Mouse (Mus musculus): ENCODE results near the gene Git2. TPM values are rescaled to one million over a fixed set of nuclear protein-coding genes. Genes with fewer than 3 reads are reported as not detected.

The Git2 gene
- polyA plus RNA-seq, 1 experiment from 2014 or later = 41.2 TPM

- Histone ChIP-seq H3K4me3 (ENCODE audit: low read depth, low read length) (no peak overlapping the region), H3K9ac (replicated peaks; ENCODE audit: low read depth, low read length) (no peak overlapping the region), H3K9me3 (ENCODE audit: control insufficient read depth, low read depth, low read length) (no peaks in the 10 kb centered on the region), H3K4me2 (replicated peaks; ENCODE audit: low read depth, low read length) (no peak overlapping the region), H3K27me3 (ENCODE audit: control insufficient read depth, insufficient read depth, low read length) (no peaks in the 10 kb centered on the region), H3K27ac (ENCODE audit: low read length) (no peak overlapping the region), H3K36me3 (ENCODE audit: control insufficient read depth, insufficient read depth, low read length) (peaks cover 20% of the 10 kb centered on the region), H3K4me1 (ENCODE audit: control insufficient read depth, insufficient read depth, low read length) (no peaks in the 10 kb centered on the region)
- no peak for ATAC-seq (ENCODE audit: insufficient number of reproducible peaks, insufficient read depth, low FRiP score, low read depth)
- 85% methylated on average over 8 of the region's 8 CpGs for WGBS
Observed at GRCm38 (mm10) chr5:114766686-114767085, 8.6 kb downstream of the Git2 start.

- H3K27ac ChIP-seq (ENCODE audit: low read length) = no peak overlapping the region
- H3K27me3 ChIP-seq (ENCODE audit: control insufficient read depth, insufficient read depth, low read length) = no peaks in the 10 kb centered on the region
- peaks cover 32% of the 10 kb centered on the region for H3K36me3 ChIP-seq (ENCODE audit: control insufficient read depth, insufficient read depth, low read length)
- H3K9me3 ChIP-seq (ENCODE audit: control insufficient read depth, low read depth, low read length) = no peaks in the 10 kb centered on the region
- no peak overlapping the region for H3K4me2 ChIP-seq (replicated peaks; ENCODE audit: low read depth, low read length)
- ATAC-seq (ENCODE audit: insufficient number of reproducible peaks, insufficient read depth, low FRiP score, low read depth) = no peak
- no peaks in the 10 kb centered on the region for H3K4me1 ChIP-seq (ENCODE audit: control insufficient read depth, insufficient read depth, low read length)
- no peak overlapping the region for H3K9ac ChIP-seq (replicated peaks; ENCODE audit: low read depth, low read length)
- no peak overlapping the region for H3K4me3 ChIP-seq (ENCODE audit: low read depth, low read length)
- WGBS = 91% methylated on average over 18 of the region's 18 CpGs
Observed at GRCm38 (mm10) chr5:114764812-114765735, 10.2 kb downstream of the Git2 start.

GRCm38 (mm10) chr5:114761980-114762379 is 13.3 kb downstream of the Git2 start:
- no peaks in the 10 kb centered on the region for H3K27me3 ChIP-seq (ENCODE audit: control insufficient read depth, insufficient read depth, low read length)
- no peaks in the 10 kb centered on the region for H3K9me3 ChIP-seq (ENCODE audit: control insufficient read depth, low read depth, low read length)
- no peaks in the 10 kb centered on the region for H3K4me1 ChIP-seq (ENCODE audit: control insufficient read depth, insufficient read depth, low read length)
- H3K27ac ChIP-seq (ENCODE audit: low read length) = no peak overlapping the region
- ATAC-seq (ENCODE audit: insufficient number of reproducible peaks, insufficient read depth, low FRiP score, low read depth) = no peak
- H3K4me2 ChIP-seq (replicated peaks; ENCODE audit: low read depth, low read length) = no peak overlapping the region
- no peak overlapping the region for H3K9ac ChIP-seq (replicated peaks; ENCODE audit: low read depth, low read length)
- 89% methylated on average over 8 of the region's 8 CpGs for WGBS
- H3K36me3 ChIP-seq (ENCODE audit: control insufficient read depth, insufficient read depth, low read length) = peaks cover 51% of the 10 kb centered on the region
- no peak overlapping the region for H3K4me3 ChIP-seq (ENCODE audit: low read depth, low read length)

- 91% methylated on average over 5 of the region's 5 CpGs for WGBS
- no peak overlapping the region for H3K9ac ChIP-seq (replicated peaks; ENCODE audit: low read depth, low read length)
- H3K36me3 ChIP-seq (ENCODE audit: control insufficient read depth, insufficient read depth, low read length) = peaks cover 46% of the 10 kb centered on the region
- H3K27me3 ChIP-seq (ENCODE audit: control insufficient read depth, insufficient read depth, low read length) = no peaks in the 10 kb centered on the region
- H3K9me3 ChIP-seq (ENCODE audit: control insufficient read depth, low read depth, low read length) = no peaks in the 10 kb centered on the region
- H3K4me1 ChIP-seq (ENCODE audit: control insufficient read depth, insufficient read depth, low read length) = no peaks in the 10 kb centered on the region
- H3K4me3 ChIP-seq (ENCODE audit: low read depth, low read length) = no peak overlapping the region
- H3K27ac ChIP-seq (ENCODE audit: low read length) = no peak overlapping the region
- no peak overlapping the region for H3K4me2 ChIP-seq (replicated peaks; ENCODE audit: low read depth, low read length)
- no peak for ATAC-seq (ENCODE audit: insufficient number of reproducible peaks, insufficient read depth, low FRiP score, low read depth)
Observed at GRCm38 (mm10) chr5:114759536-114760090, 15.7 kb downstream of the Git2 start.

- Histone ChIP-seq H3K36me3 (ENCODE audit: control insufficient read depth, insufficient read depth, low read length) (peaks cover 49% of the 10 kb centered on the region), H3K4me3 (ENCODE audit: low read depth, low read length) (no peak overlapping the region), H3K4me2 (replicated peaks; ENCODE audit: low read depth, low read length) (no peak overlapping the region), H3K9ac (replicated peaks; ENCODE audit: low read depth, low read length) (no peak overlapping the region), H3K9me3 (ENCODE audit: control insufficient read depth, low read depth, low read length) (no peaks in the 10 kb centered on the region), H3K4me1 (ENCODE audit: control insufficient read depth, insufficient read depth, low read length) (no peaks in the 10 kb centered on the region), H3K27me3 (ENCODE audit: control insufficient read depth, insufficient read depth, low read length) (no peaks in the 10 kb centered on the region), H3K27ac (ENCODE audit: low read length) (no peak overlapping the region)
- WGBS = 89% methylated on average over 12 of the region's 12 CpGs
- no peak for ATAC-seq (ENCODE audit: insufficient number of reproducible peaks, insufficient read depth, low FRiP score, low read depth)
Observed at GRCm38 (mm10) chr5:114753384-114753783, 21.9 kb downstream of the Git2 start.

- no peak for ATAC-seq (ENCODE audit: insufficient number of reproducible peaks, insufficient read depth, low FRiP score, low read depth)
- 77% methylated on average over 10 of the region's 10 CpGs for WGBS
Observed at GRCm38 (mm10) chr5:114752397-114752796, 22.9 kb downstream of the Git2 start.

GRCm38 (mm10) chr5:114750325-114750724 is 25.0 kb downstream of the Git2 start:
- Histone ChIP-seq H3K4me3 (ENCODE audit: low read depth, low read length) (no peak overlapping the region), H3K27ac (ENCODE audit: low read length) (no peak overlapping the region), H3K9me3 (ENCODE audit: control insufficient read depth, low read depth, low read length) (no peaks in the 10 kb centered on the region), H3K9ac (replicated peaks; ENCODE audit: low read depth, low read length) (no peak overlapping the region), H3K36me3 (ENCODE audit: control insufficient read depth, insufficient read depth, low read length) (peaks cover 47% of the 10 kb centered on the region), H3K27me3 (ENCODE audit: control insufficient read depth, insufficient read depth, low read length) (no peaks in the 10 kb centered on the region), H3K4me1 (ENCODE audit: control insufficient read depth, insufficient read depth, low read length) (no peaks in the 10 kb centered on the region), H3K4me2 (replicated peaks; ENCODE audit: low read depth, low read length) (no peak overlapping the region)
- WGBS = 95% methylated on average over 10 of the region's 10 CpGs
- ATAC-seq (ENCODE audit: insufficient number of reproducible peaks, insufficient read depth, low FRiP score, low read depth) = no peak

More at GRCm38 (mm10) chr5:114752397-114752796, 22.9 kb downstream of the Git2 start:
- no peak overlapping the region for H3K27ac ChIP-seq (ENCODE audit: low read length)
- peaks cover 51% of the 10 kb centered on the region for H3K36me3 ChIP-seq (ENCODE audit: control insufficient read depth, insufficient read depth, low read length)
- no peak overlapping the region for H3K9ac ChIP-seq (replicated peaks; ENCODE audit: low read depth, low read length)
- H3K27me3 ChIP-seq (ENCODE audit: control insufficient read depth, insufficient read depth, low read length) = no peaks in the 10 kb centered on the region
- H3K4me1 ChIP-seq (ENCODE audit: control insufficient read depth, insufficient read depth, low read length) = no peaks in the 10 kb centered on the region
- H3K4me3 ChIP-seq (ENCODE audit: low read depth, low read length) = no peak overlapping the region
- no peak overlapping the region for H3K4me2 ChIP-seq (replicated peaks; ENCODE audit: low read depth, low read length)
- H3K9me3 ChIP-seq (ENCODE audit: control insufficient read depth, low read depth, low read length) = no peaks in the 10 kb centered on the region

GRCm38 (mm10) chr5:114747521-114747920 is 27.8 kb downstream of the Git2 start:
- Histone ChIP-seq H3K4me3 (ENCODE audit: low read depth, low read length) (no peak overlapping the region), H3K9ac (replicated peaks; ENCODE audit: low read depth, low read length) (no peak overlapping the region), H3K9me3 (ENCODE audit: control insufficient read depth, low read depth, low read length) (no peaks in the 10 kb centered on the region), H3K27me3 (ENCODE audit: control insufficient read depth, insufficient read depth, low read length) (no peaks in the 10 kb centered on the region), H3K4me1 (ENCODE audit: control insufficient read depth, insufficient read depth, low read length) (no peaks in the 10 kb centered on the region), H3K36me3 (ENCODE audit: control insufficient read depth, insufficient read depth, low read length) (peaks cover 55% of the 10 kb centered on the region), H3K4me2 (replicated peaks; ENCODE audit: low read depth, low read length) (no peak overlapping the region), H3K27ac (ENCODE audit: low read length) (no peak overlapping the region)
- ATAC-seq (ENCODE audit: insufficient number of reproducible peaks, insufficient read depth, low FRiP score, low read depth) = no peak
- WGBS = 92% methylated on average over 5 of the region's 5 CpGs
